Mouse (Mus musculus) 3134 (cell line): ENCODE measurements around the gene Snrpa.

ENCODE experiments used
- DNase-seq: peaks from one replicate; pipeline ENCODE4 v3.0.0-alpha.2; 2011; ENCODE audit warnings: low spot score; ENCODE audit not compliant: insufficient read length; ENCODE audit errors: extremely low read depth

The Snrpa gene

GRCm38 (mm10) chr7:27203730-27204449 lies 7.8 kb upstream of the Snrpa start:
- no peak for DNase-seq

GRCm38 (mm10) chr7:27198779-27199178 lies 2.7 kb upstream of the Snrpa start:
- DNase-seq, result no peak

- DNase-seq, result no peak
Measured at GRCm38 (mm10) chr7:27198355-27198754, 2.3 kb upstream of the Snrpa start.

GRCm38 (mm10) chr7:27197634-27198033 lies 1.6 kb upstream of the Snrpa start:
- DNase-seq, result no peak

GRCm38 (mm10) chr7:27197136-27197535 lies 1.1 kb upstream of the Snrpa start:
- DNase-seq, result no peak

- no peak for DNase-seq
Measured at GRCm38 (mm10) chr7:27193731-27194130, 2.3 kb downstream of the Snrpa start.

GRCm38 (mm10) chr7:27192434-27192833 lies 3.6 kb downstream of the Snrpa start:
- no peak for DNase-seq

GRCm38 (mm10) chr7:27189271-27189931 lies 6.7 kb downstream of the Snrpa start:
- no peak for DNase-seq

- DNase-seq, result no peak
Measured at GRCm38 (mm10) chr7:27185986-27186385, 10.1 kb downstream of the Snrpa start.

GRCm38 (mm10) chr7:27184964-27185363 lies 11.1 kb downstream of the Snrpa start:
- peak; percentile 36 for DNase-seq

GRCm38 (mm10) chr7:27182498-27182897 lies 13.6 kb downstream of the Snrpa start:
- no peak for DNase-seq

- DNase-seq, result no peak
Measured at GRCm38 (mm10) chr7:27180837-27181695, 15.0 kb downstream of the Snrpa start, which contains the start of the genes Gm21983 and Mia. TSS of gene Gm21983 (minus strand) at chr7:27181086. TSS of gene Mia (minus strand) at chr7:27181157.

- DNase-seq, result no peak
Measured at GRCm38 (mm10) chr7:27180036-27180435, 16.0 kb downstream of the Snrpa start.

GRCm38 (mm10) chr7:27179217-27179918 lies 16.7 kb downstream of the Snrpa start:
- no peak for DNase-seq

GRCm38 (mm10) chr7:27178324-27179216 lies 17.5 kb downstream of the Snrpa start, which contains the start of gene Rab4b:
TSS of gene Rab4b (minus strand) at chr7:27178896.
- DNase-seq, result peak; percentile 98

GRCm38 (mm10) chr7:27177942-27178323 lies 18.1 kb downstream of the Snrpa start:
- DNase-seq, result no peak

- no peak for DNase-seq
Measured at GRCm38 (mm10) chr7:27174896-27175295, 21.2 kb downstream of the Snrpa start.

- no peak for DNase-seq
Measured at GRCm38 (mm10) chr7:27174496-27174895, 21.6 kb downstream of the Snrpa start.

- no peak for DNase-seq
Measured at GRCm38 (mm10) chr7:27170981-27171380, 25.1 kb downstream of the Snrpa start.

GRCm38 (mm10) chr7:27168371-27168770 lies 27.7 kb downstream of the Snrpa start:
- DNase-seq, result no peak
